1 mouse cellular context compared by ENCODE assay signal in the genomic region with DNA sequence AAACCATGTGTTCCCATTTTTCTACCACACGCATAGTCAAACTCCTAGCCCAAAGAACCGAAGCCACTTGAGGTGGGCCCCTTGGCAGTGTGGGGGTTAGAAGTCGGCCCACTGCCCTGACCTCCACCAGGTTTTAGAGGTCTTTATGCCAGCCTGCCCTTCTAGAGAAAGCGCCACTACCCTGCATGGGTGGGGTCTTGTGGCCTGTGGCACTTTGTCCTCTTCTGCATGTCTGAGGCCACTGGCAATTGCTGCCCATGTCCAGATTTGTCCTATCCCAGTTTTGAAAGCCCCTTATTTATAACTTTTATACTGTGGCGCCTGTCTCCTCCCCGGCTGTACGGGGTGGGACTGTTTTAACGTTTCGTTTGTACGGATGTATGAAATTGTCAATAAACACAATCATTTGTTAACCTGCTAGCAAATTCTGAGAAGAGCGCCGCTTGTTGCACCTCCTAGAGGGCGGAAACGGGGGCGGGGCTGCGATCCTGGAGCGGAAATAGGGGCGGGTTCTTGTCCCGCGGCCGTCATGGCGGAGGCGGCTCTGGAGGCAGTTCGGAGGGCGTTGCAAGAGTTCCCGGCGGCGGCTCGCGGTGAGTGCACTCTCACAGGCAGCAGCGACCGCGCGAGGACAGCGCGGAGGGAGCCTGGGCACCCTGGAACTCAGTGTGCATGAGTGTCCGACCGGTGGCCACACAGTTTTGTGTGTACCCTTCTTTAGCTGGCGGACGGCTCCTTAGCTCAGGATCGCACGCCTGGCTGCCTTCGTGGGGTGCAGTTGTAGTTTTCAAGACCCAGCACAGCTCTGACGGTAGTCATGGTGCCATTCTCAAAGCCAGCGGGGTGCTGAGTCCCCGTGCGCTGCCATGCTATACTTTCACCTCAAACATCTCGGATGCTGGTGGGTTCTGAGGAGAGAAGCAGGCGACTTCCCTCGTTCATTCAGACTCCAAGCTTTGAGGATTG.
TF ChIP-seq lines count a peak whose summit lies in the region.

A gene (plus strand): TSS at position 500 of the 966 bp plus-strand sequence.
A gene (plus strand): TSS at position 510 of the 966 bp plus-strand sequence.

TF ChIP-seq in CH12.LX, 34 proteins besides CTCF, POLR2A, EP300 and RAD21:
- TF ChIP-seq ZC3H11A (IDR thresholded peaks at IDR 0.05; ENCODE audit: low read depth, low read length): no peak
- no peak for TF ChIP-seq SMC3 (IDR thresholded peaks at IDR 0.05; ENCODE audit: low read depth, low read length)
- TF ChIP-seq MEF2A (IDR thresholded peaks at IDR 0.05; ENCODE audit: borderline replicate concordance, low read depth, low read length): no peak
- TF ChIP-seq NRF1 (IDR thresholded peaks at IDR 0.05; ENCODE audit: low read depth, low read length): 0 out of 2 replicates have a peak, but pooled peaks have one; percentile 22
- no peak for TF ChIP-seq UBTF (IDR thresholded peaks at IDR 0.05; ENCODE audit: low read depth, low read length)
- no peak for TF ChIP-seq KAT2A (IDR thresholded peaks at IDR 0.05; ENCODE audit: insufficient replicate concordance, low read length)
- no peak for TF ChIP-seq PAX5 (IDR thresholded peaks at IDR 0.05; ENCODE audit: low read length)
- TF ChIP-seq RCOR1 (conservative IDR thresholded peaks at IDR 0.05; ENCODE audit: low read depth, low read length): no peak; the same call in 1 of the 2 replicates
- no peak for TF ChIP-seq BHLHE40 (IDR thresholded peaks at IDR 0.05; ENCODE audit: low read depth, low read length)
- no peak for TF ChIP-seq USF1 (IDR thresholded peaks at IDR 0.05; ENCODE audit: low read depth, low read length)
- TF ChIP-seq ZNF384 (IDR thresholded peaks at IDR 0.05; ENCODE audit: low read depth, low read length): no peak
- peak; percentile 75 for TF ChIP-seq ELF1 (IDR thresholded peaks at IDR 0.05; ENCODE audit: low read depth, low read length)
- peak; percentile 84 for TF ChIP-seq NELFE (IDR thresholded peaks at IDR 0.05; ENCODE audit: low read depth, low read length)
- peak; percentile 89 for TF ChIP-seq TCF12 (IDR thresholded peaks at IDR 0.05; ENCODE audit: low read depth, low read length)
- peak; percentile 24; the same call in 1 of the 2 replicates for TF ChIP-seq MAZ (IDR thresholded peaks at IDR 0.05; ENCODE audit: low read depth, low read length)
- TF ChIP-seq SIN3A (IDR thresholded peaks at IDR 0.05; ENCODE audit: low read length): peak; percentile 54; the same call in 1 of the 2 replicates
- peak; percentile 82; the same call in 1 of the 2 replicates for TF ChIP-seq POLR2AphosphoS2 (IDR thresholded peaks at IDR 0.05; ENCODE audit: low read depth, low read length)
- TF ChIP-seq MAFK (IDR thresholded peaks at IDR 0.05; ENCODE audit: insufficient replicate concordance, low read length): no peak
- TF ChIP-seq MXI1 (IDR thresholded peaks at IDR 0.05; ENCODE audit: low read depth, low read length): no peak
- TF ChIP-seq ETS1 (conservative IDR thresholded peaks at IDR 0.05; ENCODE audit: low read depth, low read length): no peak
- peak; percentile 48; the same call in 1 of the 2 replicates for TF ChIP-seq TBP (conservative IDR thresholded peaks at IDR 0.05; ENCODE audit: low read depth, low read length)
- TF ChIP-seq JUN (IDR thresholded peaks at IDR 0.05; ENCODE audit: insufficient read depth, low read depth, low read length): no peak
- no peak for TF ChIP-seq ZKSCAN1 (IDR thresholded peaks at IDR 0.05; ENCODE audit: borderline replicate concordance, low read depth, low read length)
- TF ChIP-seq CHD1 (IDR thresholded peaks at IDR 0.05; ENCODE audit: low read depth, low read length): no peak
- TF ChIP-seq JUND (conservative IDR thresholded peaks at IDR 0.05; ENCODE audit: low read depth, low read length): no peak
- TF ChIP-seq ZMIZ1 (IDR thresholded peaks at IDR 0.05; ENCODE audit: low read depth, low read length): peak; percentile 89
- no peak for TF ChIP-seq GABPA (IDR thresholded peaks at IDR 0.05; ENCODE audit: insufficient replicate concordance, low read depth, low read length)
- no peak for TF ChIP-seq MYC (IDR thresholded peaks at IDR 0.05; ENCODE audit: low read depth, low read length)
- no peak for TF ChIP-seq E2F4 (IDR thresholded peaks at IDR 0.05; ENCODE audit: insufficient replicate concordance, low read depth, low read length)
- TF ChIP-seq MAX (IDR thresholded peaks at IDR 0.05; ENCODE audit: low read length): no peak
- no peak for TF ChIP-seq CHD2 (IDR thresholded peaks at IDR 0.05; ENCODE audit: low read length)
- peak; percentile 46; the same call in 1 of the 2 replicates for TF ChIP-seq IRF4 (IDR thresholded peaks at IDR 0.05; ENCODE audit: low read depth, low read length)
- peak; percentile 69 for TF ChIP-seq HCFC1 (IDR thresholded peaks at IDR 0.05; ENCODE audit: low read depth, low read length)
- TF ChIP-seq USF2 (conservative IDR thresholded peaks at IDR 0.05; ENCODE audit: low read depth, low read length): no peak
